19 mouse cellular contexts compared by ENCODE assay signal in the genomic region with DNA sequence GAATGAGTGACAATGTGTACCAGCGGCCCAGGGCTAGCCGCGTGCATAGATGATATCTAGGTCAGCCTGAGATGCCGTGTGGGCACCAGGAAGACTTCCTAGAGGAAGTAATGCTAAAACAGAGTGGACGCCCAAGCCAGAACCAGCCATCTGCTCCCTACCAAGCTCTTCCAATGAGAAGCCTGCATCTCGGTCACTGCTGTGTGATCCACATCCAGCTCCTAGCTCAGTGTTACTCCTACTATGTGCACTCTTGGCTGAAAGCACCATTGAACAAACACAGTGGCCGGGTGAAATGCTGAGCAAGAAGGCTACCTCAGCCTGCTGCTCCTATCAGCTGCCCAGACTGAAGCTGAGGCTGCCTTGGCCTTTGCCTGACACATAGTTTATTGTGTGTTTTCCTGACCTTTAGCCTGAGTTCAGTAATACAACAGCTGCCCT. TPM values are rescaled to one million over a fixed set of nuclear protein-coding genes. Genes with fewer than 3 reads are reported as not detected.
DNase-seq lines count a peak whose midpoint lies in the region; ATAC-seq and TF ChIP-seq lines count a peak whose summit lies in the region.
"Had no signal": no experiment of that assay in that cellular context is flagged by ENCODE, and none has a peak within 500 bp of the region (broad histone marks: within the 10 kb centered on the region; RNA-seq: fewer than 3 reads in every experiment).

No protein-coding gene starts in this region.

- H3K27me3 ChIP-seq in kidney, adult 2 months (replicated peaks; ENCODE audit: control insufficient read depth, insufficient read depth, low read length) = no peaks in the 10 kb centered on the region
- H3K27me3 ChIP-seq in kidney, embryonic 16.5 days (ENCODE audit: insufficient read depth, low read length) = no peaks in the 10 kb centered on the region
- no peaks in the 10 kb centered on the region for H3K27me3 ChIP-seq in cerebellum, adult 2 months (ENCODE audit: control insufficient read depth, insufficient read depth, low read length)
- no peaks in the 10 kb centered on the region for H3K27me3 ChIP-seq in liver, postnatal 0 days (ENCODE audit: insufficient read depth, low read length)
- H3K27me3 ChIP-seq: neural tube, embryonic 15.5 days; Patski had no signal

- TF ChIP-seq EP300 in liver, postnatal 0 days (IDR thresholded peaks at IDR 0.05; ENCODE audit: low read depth) = peak; percentile 50; the same call in 1 of the 2 replicates

- H3K27ac ChIP-seq in kidney, adult 2 months (ENCODE audit: insufficient read depth, low read depth, low read length) = no peak overlapping the region
- no peak overlapping the region for H3K27ac ChIP-seq in kidney, embryonic 16.5 days (ENCODE audit: low read length)
- no peak overlapping the region for H3K27ac ChIP-seq in cerebellum, adult 2 months (ENCODE audit: insufficient read depth, low read length)
- H3K27ac ChIP-seq in liver, postnatal 0 days (ENCODE audit: low read depth) = peak overlapping the region; percentile 70
- H3K27ac ChIP-seq: neural tube, embryonic 15.5 days had no signal

- no peak overlapping the region for H3K4me3 ChIP-seq in kidney, adult 2 months (ENCODE audit: insufficient read depth, low read depth, low read length)
- H3K4me3 ChIP-seq in kidney, embryonic 16.5 days (ENCODE audit: low read length) = no peak overlapping the region
- no peak overlapping the region for H3K4me3 ChIP-seq in cerebellum, adult 2 months (replicated peaks; ENCODE audit: insufficient read depth, low read depth, low read length)
- no peak overlapping the region for H3K4me3 ChIP-seq in liver, postnatal 0 days (ENCODE audit: low read depth, low read length)
- H3K4me3 ChIP-seq: megakaryocyte, embryonic 14.5 days; neural tube, embryonic 15.5 days had no signal

- TF ChIP-seq CTCF in kidney, adult 2 months (conservative IDR thresholded peaks at IDR 0.05; ENCODE audit: insufficient read depth, insufficient read length, low read depth, low read length) = no peak
- no peak for TF ChIP-seq CTCF in cerebellum, adult 2 months (IDR thresholded peaks at IDR 0.05; ENCODE audit: borderline replicate concordance, insufficient read depth, low read depth, low read length)
- TF ChIP-seq CTCF in liver, postnatal 0 days (IDR thresholded peaks at IDR 0.05; ENCODE audit: low read depth) = no peak

- no peak for TF ChIP-seq POLR2A in kidney, adult 2 months (IDR thresholded peaks at IDR 0.05; ENCODE audit: low read depth, low read length)
- TF ChIP-seq POLR2A in cerebellum, adult 2 months (IDR thresholded peaks at IDR 0.05; ENCODE audit: borderline replicate concordance, insufficient read depth, low read length) = no peak

- H3K4me2 ChIP-seq in kidney, embryonic 16.5 days (replicated peaks; ENCODE audit: low read depth, low read length) = no peak overlapping the region
- no peak overlapping the region for H3K4me2 ChIP-seq in liver, postnatal 0 days (ENCODE audit: low read depth, low read length)
- H3K4me2 ChIP-seq: heart, embryonic 11.5 days; neural tube, embryonic 15.5 days had no signal

- WGBS in kidney, adult 2 months = 61% methylated on average over 7 of the region's 7 CpGs
- WGBS in kidney, embryonic 16.5 days = 72% methylated on average over 7 of the region's 7 CpGs
- 17% methylated on average over 7 of the region's 7 CpGs for WGBS in cerebellum, adult 2 months
- WGBS in liver, postnatal 0 days (ENCODE audit: insufficient replicate concordance) = 58% methylated on average over 7 of the region's 7 CpGs

- no peaks in the 10 kb centered on the region for H3K9me3 ChIP-seq in kidney, embryonic 16.5 days (ENCODE audit: low read length)
- H3K9me3 ChIP-seq in liver, postnatal 0 days (ENCODE audit: low read length) = no peaks in the 10 kb centered on the region
- H3K9me3 ChIP-seq: megakaryocyte, embryonic 14.5 days; neural tube, embryonic 15.5 days had no signal

- peaks cover 2% of the 10 kb centered on the region; the same call in 1 of the 2 replicates for H3K4me1 ChIP-seq in kidney, adult 2 months (ENCODE audit: control insufficient read depth, insufficient read depth, low read length)
- no peaks in the 10 kb centered on the region for H3K4me1 ChIP-seq in kidney, embryonic 16.5 days (ENCODE audit: insufficient read depth, low read length)
- H3K4me1 ChIP-seq in cerebellum, adult 2 months (ENCODE audit: control insufficient read depth, insufficient read depth, low read length) = peaks cover 3% of the 10 kb centered on the region; the same call in 1 of the 2 replicates
- peaks cover 7% of the 10 kb centered on the region for H3K4me1 ChIP-seq in liver, postnatal 0 days (ENCODE audit: insufficient read depth)
- H3K4me1 ChIP-seq: neural tube, embryonic 15.5 days had no signal

- ATAC-seq in kidney, embryonic 16.5 days (ENCODE audit: low FRiP score, low TSS enrichment) = no peak
- ATAC-seq in liver, postnatal 0 days = peak; percentile 79
- ATAC-seq: CD4-positive, CD25-positive, alpha-beta regulatory T cell, adult 4 months; forebrain, embryonic 16.5 days; Patski had no signal

- no peak overlapping the region for H3K9ac ChIP-seq in kidney, embryonic 16.5 days (replicated peaks; ENCODE audit: low read length)
- H3K9ac ChIP-seq in liver, postnatal 0 days (replicated peaks) = no peak overlapping the region
- H3K9ac ChIP-seq: neural tube, embryonic 15.5 days had no signal

- H3K36me3 ChIP-seq in kidney, adult 2 months (ENCODE audit: control insufficient read depth, insufficient read depth, low read length) = no peaks in the 10 kb centered on the region
- no peaks in the 10 kb centered on the region for H3K36me3 ChIP-seq in kidney, embryonic 16.5 days (ENCODE audit: insufficient read depth, low read length)
- no peaks in the 10 kb centered on the region for H3K36me3 ChIP-seq in liver, postnatal 0 days (replicated peaks; ENCODE audit: insufficient read depth, low read length)
- H3K36me3 ChIP-seq: neural tube, embryonic 15.5 days had no signal

- peak; percentile 63 for DNase-seq in kidney, adult 2 months
- DNase-seq in adrenal gland, postnatal 10 days = peak; percentile 57
- peak; percentile 58 to 79 for DNase-seq in cerebellum, adult 2 months
- DNase-seq in liver, postnatal 0 days = no peak
- DNase-seq in right cerebral cortex, postnatal 25 days = no peak
- DNase-seq in left cerebral cortex, adult 8-10 months (ENCODE audit: low spot score in 2 of 2) = no peak
- DNase-seq in spleen, postnatal 14 days (ENCODE audit: low spot score in 2 of 2) = no peak
- DNase-seq: gastrocnemius, postnatal 14 days; heart, postnatal 36 days; kidney, postnatal 10 days; layer of hippocampus, adult 9-11 months; left cerebral cortex, postnatal 4 days had no signal

RNA-seq across cellular contexts. Expression of gene Elk4, which starts 14.8 kb away (rescaled TPM):
- polyA plus RNA-seq in kidney, adult 2 months (2012; rRNA removed) = 18.4 and 27.8 TPM in 2 replicates
- 19.0 and 23.2 TPM in 2 replicates for polyA plus RNA-seq in kidney, embryonic 16.5 days (2015; fragmentation: Nextera tagmentation; extraction: Ambion mirVana)
- total RNA-seq in adrenal gland, postnatal 10 days (2021) = 100 to 1,000 TPM; 115 to 128 TPM
- 17.6 and 18.6 TPM in 2 replicates for polyA plus RNA-seq in cerebellum, adult 2 months (2012; rRNA removed)
- 10.7 and 14.6 TPM in 2 replicates for polyA plus RNA-seq in liver, postnatal 0 days (2015; fragmentation: Nextera tagmentation; extraction: Ambion mirVana)
- 10 to 100 TPM; 54.1 to 63.5 (median 58.5) TPM for total RNA-seq in left cerebral cortex, adult 8-10 months (2022)

RNA-seq across cellular contexts. Expression of gene Slc45a3, which starts 29.8 kb away (rescaled TPM):
- polyA plus RNA-seq in kidney, adult 2 months (2012; rRNA removed) = 30.5 and 37.8 TPM in 2 replicates
- 8.6 and 9.7 TPM in 2 replicates for polyA plus RNA-seq in kidney, embryonic 16.5 days (2015; fragmentation: Nextera tagmentation; extraction: Ambion mirVana)
- 10 to 100 TPM in 1 of 2 experiments, 1 to 10 TPM in 1; 9.9 to 13.8 TPM for total RNA-seq in adrenal gland, postnatal 10 days (2021)
- 4.3 and 4.5 TPM in 2 replicates for polyA plus RNA-seq in cerebellum, adult 2 months (2012; rRNA removed)
- polyA plus RNA-seq in liver, postnatal 0 days (2015; fragmentation: Nextera tagmentation; extraction: Ambion mirVana) = 4.3 and 6.0 TPM in 2 replicates
- total RNA-seq in left cerebral cortex, adult 8-10 months (2022) = 1 to 10 TPM in 1 of 4 experiments, under 1 TPM in 3; 0.65 to 1.9 (median 0.79) TPM

Comparison
In these comparisons a context has a peak if more than half of its experiments do, and no peak if none do; other contexts are left out.
1. DNase-seq: peak in kidney, adult 2 months (single experiment), adrenal gland, postnatal 10 days (single experiment) and cerebellum, adult 2 months (2 of 2); none in liver, postnatal 0 days (single experiment), right cerebral cortex, postnatal 25 days (single experiment), left cerebral cortex, adult 8-10 months (0 of 2) and spleen, postnatal 14 days (0 of 2).